Mouse (Mus musculus) heart, adult 2 months (tissue): ENCODE measurements around the gene Pdzd9.

Source experiments
- EP300 ChIP-seq: fragments of 200-500 bp; IDR thresholded peaks from 2 replicates; pipeline ENCODE4 v1.6.1; 2011; ENCODE audit warnings: low read depth, low read length, control low read depth; ENCODE audit not compliant: insufficient read depth
- POLR2A ChIP-seq: fragments of 200-500 bp; IDR thresholded peaks from 2 replicates; pipeline ENCODE4 v1.6.1; 2011; ENCODE audit warnings: mild to moderate bottlenecking, low read depth, low read length, control low read depth; ENCODE audit not compliant: insufficient read depth

DNA sequence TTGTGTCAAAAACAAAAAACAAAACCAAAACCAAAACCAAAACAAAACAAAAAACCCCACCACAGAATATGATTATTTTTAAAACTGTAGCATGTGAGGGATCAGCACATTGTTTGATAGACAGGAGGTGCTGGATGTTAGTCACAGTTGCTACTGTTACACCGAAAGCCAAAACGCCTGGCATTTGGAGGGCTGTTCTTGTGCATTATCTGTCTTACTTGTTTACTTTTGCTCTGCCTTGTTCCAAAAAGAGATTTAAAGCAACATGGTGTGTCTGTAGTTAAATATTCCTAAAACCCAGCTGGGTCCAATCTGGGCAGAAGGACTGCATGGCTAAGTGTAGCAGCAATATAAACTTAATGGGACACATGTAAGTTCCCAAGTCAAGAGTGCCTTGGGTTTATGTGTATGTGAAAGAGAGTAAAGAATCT lies 14.6 kb upstream of the Pdzd9 start:
- TF ChIP-seq POLR2A: no peak
- TF ChIP-seq EP300: no peak
